Mouse (Mus musculus) MEL (cell line): ENCODE measurements at regions not wholly inside any gene's neighbourhood (a gene's known extent, or its start where the extent isn't known, plus 50 kb on each side); places are given as distances from the start of the nearest gene placed in this dataset.

Experiments
- CTCF ChIP-seq, 3 experiments: IDR thresholded peaks in 2 of 3; conservative IDR thresholded peaks in 1 of 3; 2 replicates each; pipeline ENCODE4 v1.5.1; 2011 to 2012; ENCODE audit warnings: low read length in 3 of 3, low read depth in 2 of 3, mild to moderate bottlenecking in 2 of 3, improper control_type of control experiment in 1 of 3, inconsistent platforms in 1 of 3, mixed read lengths in 1 of 3, moderate library complexity in 1 of 3; ENCODE audit not compliant: control insufficient read depth in 1 of 3, insufficient read depth in 1 of 3, poor library complexity in 1 of 3, severe bottlenecking in 1 of 3
- E2F4 ChIP-seq: IDR thresholded peaks from 2 replicates; pipeline ENCODE4 v1.6.1; 2011; ENCODE audit warnings: low read depth, low read length, improper control_type of control experiment, borderline replicate concordance
- JUND ChIP-seq: IDR thresholded peaks from 2 replicates; pipeline ENCODE4 v1.6.1; 2011; ENCODE audit warnings: low read depth, mild to moderate bottlenecking, improper control_type of control experiment, low read length
- KAT2A ChIP-seq: conservative IDR thresholded peaks from 2 replicates; pipeline ENCODE4 v1.6.1; 2012; ENCODE audit warnings: low read depth, low read length, improper control_type of control experiment, inconsistent platforms
- POLR2A ChIP-seq, 2 experiments: IDR thresholded peaks; 2 replicates each; pipeline ENCODE4 v1.6.1; 2011 to 2012; ENCODE audit warnings: low read length in 2 of 2, mild to moderate bottlenecking in 2 of 2, control low read depth in 1 of 2, improper control_type of control experiment in 1 of 2, low read depth in 1 of 2, moderate library complexity in 1 of 2; ENCODE audit not compliant: control insufficient read depth in 1 of 2, insufficient read depth in 1 of 2, poor library complexity in 1 of 2
- POLR2AphosphoS2 ChIP-seq: IDR thresholded peaks from 2 replicates; pipeline ENCODE4 v1.6.1; 2011; ENCODE audit warnings: low read length, improper control_type of control experiment
- POLR2AphosphoS5 ChIP-seq: IDR thresholded peaks from 2 replicates; pipeline ENCODE4 v1.6.1; 2012; ENCODE audit warnings: low read depth, borderline replicate concordance, mild to moderate bottlenecking, inconsistent platforms, low read length, moderate library complexity, mixed read lengths
- SMC3 ChIP-seq: IDR thresholded peaks from 2 replicates; pipeline ENCODE4 v1.6.1; 2011; ENCODE audit warnings: low read depth, low read length, improper control_type of control experiment
- TAL1 ChIP-seq: IDR thresholded peaks from 2 replicates; pipeline ENCODE4 v1.6.1; 2012; ENCODE audit warnings: mild to moderate bottlenecking, inconsistent platforms, low read length, moderate library complexity, mixed read lengths

- TF ChIP-seq POLR2AphosphoS5 (no peak), POLR2A (IDR thresholded peaks at IDR 0.05; ENCODE audit: control insufficient read depth in 1 of 2, insufficient read depth in 1 of 2, low read depth in 1 of 2, low read length in 2 of 2, poor library complexity in 1 of 2) (no peak), TAL1 (no peak), KAT2A (no peak), POLR2AphosphoS2 (no peak), CTCF (IDR thresholded peaks at IDR 0.05 in 2 of 3, conservative IDR thresholded peaks at IDR 0.05 in 1 of 3; ENCODE audit: control insufficient read depth in 1 of 3, insufficient read depth in 1 of 3, low read depth in 2 of 3, low read length in 3 of 3, poor library complexity in 1 of 3, severe bottlenecking in 1 of 3) (no peak), SMC3 (no peak), JUND (no peak), E2F4 (no peak)
Measured at GRCm38 (mm10) chr13:44608681-44609335, 120.5 kb upstream of the Jarid2 start.
